Mouse (Mus musculus) embryonic facial prominence, embryonic 13.5 days (tissue): ENCODE results near the gene Pawr. TPM values are rescaled to one million over a fixed set of nuclear protein-coding genes. Genes with fewer than 3 reads are reported as not detected.
A peak's percentile ranks its signal among the peaks of the same experiment; 100 is the strongest.

Experiments used
- ATAC-seq: fragments of 200-750 bp; cut with Nextera tagmentation; 2 replicates; pipeline ENCODE4 v1.8.0; 2017; ENCODE audit warnings: low read depth; ENCODE audit not compliant: insufficient number of reproducible peaks, insufficient read depth, low FRiP score, low TSS enrichment
- H3K27ac ChIP-seq: fragments of 300-500 bp; sonication (generic); 2 replicates; pipeline ENCODE4 v1.5.1; 2015; ENCODE audit warnings: moderate library complexity, mild to moderate bottlenecking, inconsistent platforms
- H3K27me3 ChIP-seq: fragments of 300-500 bp; sonication (generic); 2 replicates; pipeline ENCODE4 v1.6.1; 2015; ENCODE audit warnings: mild to moderate bottlenecking, inconsistent platforms
- H3K36me3 ChIP-seq: fragments of 300-500 bp; sonication (generic); 2 replicates; pipeline ENCODE4 v1.6.1; 2015; ENCODE audit warnings: mild to moderate bottlenecking, inconsistent platforms
- H3K4me1 ChIP-seq: fragments of 300-500 bp; sonication (generic); 2 replicates; pipeline ENCODE4 v1.6.1; 2015; ENCODE audit warnings: inconsistent platforms
- H3K4me2 ChIP-seq: fragments of 300-500 bp; sonication (generic); 2 replicates; pipeline ENCODE4 v1.6.1; 2015; ENCODE audit warnings: moderate library complexity, mild to moderate bottlenecking, inconsistent platforms
- H3K4me3 ChIP-seq: fragments of 300-500 bp; sonication (generic); 2 replicates; pipeline ENCODE4 v1.5.1; 2015; ENCODE audit warnings: mild to moderate bottlenecking, inconsistent platforms
- H3K9ac ChIP-seq: fragments of 300-500 bp; sonication (generic); 2 replicates; pipeline ENCODE4 v1.6.1; 2015; ENCODE audit warnings: mild to moderate bottlenecking, inconsistent platforms
- H3K9me3 ChIP-seq: fragments of 300-500 bp; sonication (generic); 2 replicates; pipeline ENCODE4 v1.6.1; 2016; ENCODE audit warnings: inconsistent platforms
- WGBS: fragments of 180-500 bp; shearing (Covaris S2); methylation state at CpG from one replicate; pipeline ENCODE4 v1.1.7; 2015; ENCODE audit warnings: mixed read lengths; 5-methylcytosine and 5-hydroxymethylcytosine counted together
- polyA plus RNA-seq: library from polyadenylated mRNA; unstranded; fragments of >200 nt; fragmentation: Nextera tagmentation; extraction: Ambion mirVana; gene quantifications from 2 replicates; pipeline ENCODE4 v1.2.1, GENCODE M21; 2015

The Pawr gene
- polyA plus RNA-seq, 1 experiment from 2014 or later, result 6.3 TPM

DNA sequence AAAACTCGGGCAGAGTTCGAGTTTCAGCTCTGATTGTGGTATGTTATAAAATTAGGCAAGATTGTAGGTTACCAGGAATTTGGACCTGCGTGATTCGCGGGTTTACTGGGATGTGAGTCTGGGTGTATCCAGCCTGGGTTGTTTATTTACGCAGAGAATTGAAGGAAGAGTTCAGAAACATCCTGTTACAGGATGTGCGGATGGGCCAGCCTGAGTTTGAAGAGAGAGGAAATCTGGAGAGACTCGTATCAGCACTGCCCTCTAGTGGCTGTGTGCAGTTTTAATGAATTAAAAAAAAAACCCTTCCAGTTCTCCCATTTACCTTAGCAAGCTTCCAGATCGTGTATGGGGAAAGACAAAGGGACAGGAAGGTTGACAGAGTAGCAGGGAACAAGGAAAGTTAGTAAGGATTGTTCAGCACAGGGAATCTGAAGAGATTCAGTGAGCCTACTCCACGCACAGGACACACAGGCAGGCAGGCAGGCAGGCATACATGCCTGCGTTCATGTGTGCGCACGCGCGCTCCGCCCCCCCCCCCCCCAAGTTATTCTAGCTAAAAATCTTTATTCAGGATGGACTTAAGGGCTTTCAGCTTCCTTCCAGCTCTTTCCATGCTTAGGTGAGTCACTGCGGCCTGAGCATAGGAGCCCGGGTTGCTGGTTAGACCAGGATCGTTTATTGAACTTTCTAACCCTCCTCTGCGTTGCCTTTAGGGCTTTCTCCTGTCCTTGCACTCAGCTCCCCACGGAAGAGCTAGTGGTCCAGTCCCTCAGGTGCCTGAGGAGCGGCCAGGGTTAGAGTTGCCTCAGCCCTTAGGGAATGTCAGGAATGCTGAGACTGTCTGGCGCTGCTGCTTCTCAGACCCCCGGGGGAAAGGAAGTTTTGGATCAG is 114.4 kb downstream of the Pawr start:
- peaks cover 26% of the 10 kb centered on the region for H3K4me1 ChIP-seq
- H3K4me2 ChIP-seq, result peak overlapping the region; percentile 66
- 3% methylated on average over 24 of the region's 24 CpGs for WGBS
- ATAC-seq, result 0 out of 2 replicates have a peak, but pooled peaks have one; percentile 49
- peak overlapping the region; percentile 63 for H3K9ac ChIP-seq
- H3K27ac ChIP-seq, result 0 out of 2 replicates have a peak overlapping the region, but pooled peaks have one; percentile 28
- H3K4me3 ChIP-seq, result peak overlapping the region; percentile 42
- no peaks in the 10 kb centered on the region for H3K36me3 ChIP-seq
- no peaks in the 10 kb centered on the region for H3K27me3 ChIP-seq
- H3K9me3 ChIP-seq, result no peaks in the 10 kb centered on the region

DNA sequence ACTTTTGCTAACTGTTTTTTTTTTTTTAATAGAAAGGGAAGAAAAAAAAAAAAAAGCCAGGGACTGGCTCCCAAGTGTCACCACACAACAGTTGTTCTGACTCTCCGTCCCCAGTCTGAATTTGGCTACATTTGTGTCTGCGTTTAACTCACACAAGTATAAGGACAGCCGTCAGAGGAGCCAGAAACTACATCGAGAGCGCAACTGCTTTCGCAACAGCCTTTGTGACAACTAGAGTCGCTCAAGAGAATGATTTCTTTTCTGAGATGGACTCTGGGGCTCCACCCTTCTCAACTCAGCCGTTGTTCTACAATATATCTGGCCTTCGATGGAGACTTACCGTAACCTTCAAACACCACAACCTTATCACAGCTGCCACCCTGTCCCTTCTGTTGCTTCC is 115.3 kb downstream of the Pawr start:
- no peak overlapping the region; the same call in 1 of the 2 replicates for H3K4me2 ChIP-seq
- WGBS, result 85% methylated on average over 10 of the region's 10 CpGs
- no peaks in the 10 kb centered on the region for H3K36me3 ChIP-seq
- H3K27me3 ChIP-seq, result no peaks in the 10 kb centered on the region
- no peak overlapping the region for H3K9ac ChIP-seq
- no peak for ATAC-seq
- H3K9me3 ChIP-seq, result no peaks in the 10 kb centered on the region
- H3K27ac ChIP-seq, result no peak overlapping the region
- no peak overlapping the region for H3K4me3 ChIP-seq
- H3K4me1 ChIP-seq, result peaks cover 26% of the 10 kb centered on the region

DNA sequence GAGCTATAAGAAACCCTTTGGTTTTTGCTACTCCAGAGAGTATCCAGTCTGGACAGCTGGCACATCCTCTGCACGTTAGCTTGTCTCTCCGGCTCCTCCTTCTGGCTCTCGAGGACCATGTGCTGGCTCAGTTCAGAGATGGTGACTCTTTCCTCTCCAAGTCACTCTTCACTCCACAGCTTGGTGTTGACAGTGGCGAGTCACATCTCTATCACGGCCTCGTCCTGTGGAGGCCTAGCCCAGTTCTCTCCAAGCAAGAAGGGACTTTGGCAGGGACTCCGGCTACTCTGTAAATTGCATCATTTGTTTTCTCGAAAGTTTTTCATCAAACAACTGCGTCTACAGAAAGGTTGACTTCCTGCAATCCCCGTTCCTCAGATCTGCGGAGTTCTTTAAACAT is 116.5 kb downstream of the Pawr start:
- H3K36me3 ChIP-seq, result no peaks in the 10 kb centered on the region
- H3K4me2 ChIP-seq, result no peak overlapping the region
- peaks cover 26% of the 10 kb centered on the region for H3K4me1 ChIP-seq
- no peak overlapping the region for H3K4me3 ChIP-seq
- WGBS, result 88% methylated on average over 11 of the region's 11 CpGs
- ATAC-seq, result no peak
- H3K27me3 ChIP-seq, result no peaks in the 10 kb centered on the region
- H3K9ac ChIP-seq, result no peak overlapping the region
- H3K9me3 ChIP-seq, result no peaks in the 10 kb centered on the region
- no peak overlapping the region for H3K27ac ChIP-seq

DNA sequence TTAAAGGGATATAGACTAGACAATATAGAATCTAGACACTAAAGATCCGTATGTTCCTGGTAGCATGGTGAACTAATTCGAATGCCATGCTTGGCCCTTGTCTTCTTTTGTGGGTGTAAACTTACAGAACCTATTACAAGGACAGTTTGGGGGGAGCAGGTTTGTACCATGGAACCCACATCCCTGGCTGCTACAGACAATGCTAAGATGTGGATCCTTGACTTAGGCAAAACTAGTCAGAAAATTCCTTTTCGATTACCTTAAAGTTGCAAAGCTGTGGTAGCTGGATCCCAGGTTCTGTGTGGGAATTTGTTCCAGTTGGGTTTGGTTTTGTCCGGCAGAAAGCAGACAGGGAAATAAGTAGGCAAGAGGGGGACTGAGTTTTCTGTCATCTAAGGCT is 118.5 kb downstream of the Pawr start:
- no peaks in the 10 kb centered on the region for H3K9me3 ChIP-seq
- no peak overlapping the region for H3K27ac ChIP-seq
- no peaks in the 10 kb centered on the region for H3K27me3 ChIP-seq
- no peak for ATAC-seq
- WGBS, result 76% methylated on average over 4 of the region's 4 CpGs
- no peak overlapping the region for H3K4me2 ChIP-seq
- no peak overlapping the region for H3K9ac ChIP-seq
- H3K4me1 ChIP-seq, result peaks cover 14% of the 10 kb centered on the region
- H3K36me3 ChIP-seq, result no peaks in the 10 kb centered on the region
- no peak overlapping the region for H3K4me3 ChIP-seq

DNA sequence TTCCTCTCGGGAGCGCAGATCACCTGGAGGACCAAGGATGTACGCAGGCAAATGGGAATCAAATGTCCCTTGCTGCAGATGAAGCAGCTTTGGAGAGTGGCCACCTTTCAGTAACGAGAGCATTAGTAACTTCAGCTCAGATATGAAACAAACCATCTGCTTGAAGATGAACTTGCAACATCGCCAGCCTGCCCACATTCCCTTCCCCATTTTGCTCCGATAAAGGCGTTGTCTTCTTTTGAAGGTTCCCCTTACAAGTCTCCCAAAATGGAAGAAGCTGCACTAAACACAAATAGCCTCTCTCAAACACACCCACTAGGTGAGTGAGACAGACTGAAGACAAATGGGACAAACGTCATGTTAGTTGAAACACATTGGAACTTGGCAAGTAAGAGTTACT is 119.6 kb downstream of the Pawr start:
- Histone ChIP-seq H3K4me1 (peaks cover 7% of the 10 kb centered on the region), H3K27ac (no peak overlapping the region), H3K4me3 (no peak overlapping the region), H3K4me2 (no peak overlapping the region), H3K36me3 (no peaks in the 10 kb centered on the region), H3K27me3 (no peaks in the 10 kb centered on the region), H3K9me3 (no peaks in the 10 kb centered on the region), H3K9ac (no peak overlapping the region)
- 87% methylated on average over 8 of the region's 8 CpGs for WGBS
- no peak for ATAC-seq

DNA sequence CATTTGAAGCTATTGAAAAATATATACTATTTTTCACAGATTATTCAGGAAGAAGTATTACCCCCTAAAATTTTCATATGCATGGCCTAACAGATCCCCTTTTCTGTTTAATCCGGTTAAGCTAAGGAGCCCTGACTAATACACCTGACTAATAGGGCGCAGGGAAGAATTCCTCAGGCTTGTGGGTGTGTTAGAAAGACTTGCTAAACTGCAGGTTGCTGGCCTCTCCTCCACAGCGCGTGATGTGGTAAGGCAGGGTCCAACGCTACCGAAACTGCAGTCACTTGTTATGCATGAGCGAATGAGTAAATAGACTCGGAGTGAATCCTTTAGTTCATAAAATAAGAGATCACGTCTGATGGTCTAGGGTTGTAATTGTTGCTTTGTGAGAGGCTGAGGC is 120.5 kb downstream of the Pawr start:
- 0 out of 2 replicates have a peak, but pooled peaks have one; percentile 26 for ATAC-seq
- 0 out of 2 replicates have a peak, but pooled peaks cover 2% of the 10 kb centered on the region for H3K4me1 ChIP-seq
- 92% methylated on average over 9 of the region's 9 CpGs for WGBS

DNA sequence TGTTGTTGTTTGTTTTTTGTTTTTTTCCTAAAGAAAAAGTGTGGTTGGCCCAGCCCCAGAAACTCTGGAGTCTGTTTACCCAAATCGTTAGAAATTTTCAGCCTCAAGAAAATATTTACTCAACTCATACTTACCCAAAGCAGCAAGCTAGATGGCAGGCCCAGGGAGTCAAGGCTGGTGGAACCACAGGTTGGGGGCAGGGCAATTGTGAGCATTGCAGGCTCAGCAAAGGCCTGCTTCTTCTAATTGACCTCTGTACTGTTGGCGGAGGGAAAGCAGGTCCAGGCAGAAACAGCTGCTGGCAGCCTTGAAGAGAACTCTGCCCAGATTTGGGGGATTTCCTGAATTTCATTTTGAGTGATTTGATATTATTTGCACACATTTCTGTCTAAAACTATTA is 121.6 kb downstream of the Pawr start:
- no peak overlapping the region for H3K4me2 ChIP-seq
- 41% methylated on average over 2 of the region's 2 CpGs for WGBS
- no peaks in the 10 kb centered on the region for H3K9me3 ChIP-seq
- no peak for ATAC-seq
- H3K4me3 ChIP-seq, result no peak overlapping the region
- no peak overlapping the region for H3K27ac ChIP-seq
- H3K4me1 ChIP-seq, result 0 out of 2 replicates have a peak, but pooled peaks cover 2% of the 10 kb centered on the region
- H3K36me3 ChIP-seq, result no peaks in the 10 kb centered on the region
- H3K9ac ChIP-seq, result no peak overlapping the region
- H3K27me3 ChIP-seq, result no peaks in the 10 kb centered on the region

More for the DNA sequence above, 120.5 kb downstream of the Pawr start:
- no peak overlapping the region for H3K4me3 ChIP-seq
- H3K27me3 ChIP-seq, result no peaks in the 10 kb centered on the region
- no peak overlapping the region for H3K9ac ChIP-seq
- H3K36me3 ChIP-seq, result no peaks in the 10 kb centered on the region
- H3K9me3 ChIP-seq, result no peaks in the 10 kb centered on the region
- H3K4me2 ChIP-seq, result no peak overlapping the region
- no peak overlapping the region for H3K27ac ChIP-seq

DNA sequence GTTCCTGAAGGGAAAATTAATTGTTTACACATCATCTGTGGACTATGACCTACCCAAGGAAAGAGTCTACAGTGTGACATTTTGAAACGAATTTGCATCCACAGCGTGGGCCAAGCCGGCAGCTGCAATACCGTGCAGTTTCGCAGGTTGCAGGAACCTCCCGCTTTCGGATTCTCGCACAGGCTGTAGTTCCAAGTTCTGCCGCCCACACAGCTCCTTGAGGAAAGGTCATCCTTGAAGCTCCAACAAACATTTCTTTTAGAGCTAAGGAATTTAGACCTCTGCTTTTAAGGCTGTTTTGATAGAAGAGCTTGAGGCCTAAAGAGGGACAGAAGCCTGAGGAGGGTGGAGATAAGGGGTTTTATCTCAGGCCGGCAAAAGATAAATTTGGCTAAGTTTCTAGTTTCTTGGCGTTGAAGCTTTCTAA is 122.8 kb downstream of the Pawr start:
- ATAC-seq, result no peak
- Histone ChIP-seq H3K9me3 (no peaks in the 10 kb centered on the region), H3K36me3 (no peaks in the 10 kb centered on the region), H3K27me3 (no peaks in the 10 kb centered on the region), H3K27ac (no peak overlapping the region), H3K4me1 (0 out of 2 replicates have a peak, but pooled peaks cover 2% of the 10 kb centered on the region), H3K4me2 (no peak overlapping the region), H3K4me3 (no peak overlapping the region), H3K9ac (no peak overlapping the region)
- 91% methylated on average over 11 of the region's 11 CpGs for WGBS

DNA sequence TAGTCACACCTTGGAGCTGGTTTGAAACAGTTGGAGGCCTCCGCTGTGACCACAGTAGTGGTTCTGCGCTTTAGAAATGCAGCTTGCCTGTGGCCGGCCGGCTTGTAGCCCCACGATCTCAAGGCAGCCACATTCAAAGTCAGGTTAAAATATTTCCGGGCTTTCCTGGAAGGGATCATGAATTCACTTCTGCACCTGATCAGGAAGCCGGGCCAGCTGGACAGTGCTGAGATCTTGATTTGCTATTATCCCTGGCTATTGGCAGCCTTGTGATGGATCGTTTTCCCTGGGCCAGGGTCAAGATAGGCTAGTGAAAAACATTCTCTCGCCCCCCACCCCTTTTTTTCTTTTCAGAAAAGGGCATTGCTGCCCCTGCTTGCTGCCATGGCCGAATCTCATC is 123.3 kb downstream of the Pawr start:
- Histone ChIP-seq H3K4me3 (no peak overlapping the region), H3K27me3 (no peaks in the 10 kb centered on the region), H3K9me3 (no peaks in the 10 kb centered on the region), H3K4me2 (no peak overlapping the region), H3K27ac (no peak overlapping the region), H3K9ac (no peak overlapping the region), H3K4me1 (0 out of 2 replicates have a peak, but pooled peaks cover 2% of the 10 kb centered on the region), H3K36me3 (no peaks in the 10 kb centered on the region)
- no peak for ATAC-seq
- 78% methylated on average over 10 of the region's 10 CpGs for WGBS

DNA sequence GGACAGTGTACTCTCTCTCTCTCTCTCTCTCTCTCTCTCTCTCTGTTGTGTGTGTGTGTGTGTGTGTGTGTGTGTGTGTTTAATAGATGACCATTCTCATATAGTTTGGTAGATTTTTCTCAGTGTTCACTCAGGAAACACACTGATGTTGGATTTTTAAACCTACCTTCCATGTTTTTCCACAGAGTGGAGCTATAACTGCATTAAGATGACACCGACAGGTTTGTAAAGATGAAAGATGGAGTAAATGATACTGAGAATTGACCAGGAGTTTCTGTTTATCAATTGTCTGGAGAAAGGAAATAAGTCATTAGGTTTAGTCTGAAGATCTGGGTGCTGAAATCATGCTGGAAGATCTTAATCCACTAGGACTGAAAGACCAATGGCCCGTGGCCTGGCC is 124.0 kb downstream of the Pawr start:
- H3K4me2 ChIP-seq, result no peak overlapping the region
- H3K27ac ChIP-seq, result no peak overlapping the region
- 0 out of 2 replicates have a peak, but pooled peaks cover 2% of the 10 kb centered on the region for H3K4me1 ChIP-seq
- H3K4me3 ChIP-seq, result no peak overlapping the region
- no peaks in the 10 kb centered on the region for H3K36me3 ChIP-seq
- H3K9ac ChIP-seq, result no peak overlapping the region
- no peak for ATAC-seq
- H3K27me3 ChIP-seq, result no peaks in the 10 kb centered on the region
- 72% methylated on average over 2 of the region's 2 CpGs for WGBS
- no peaks in the 10 kb centered on the region for H3K9me3 ChIP-seq

DNA sequence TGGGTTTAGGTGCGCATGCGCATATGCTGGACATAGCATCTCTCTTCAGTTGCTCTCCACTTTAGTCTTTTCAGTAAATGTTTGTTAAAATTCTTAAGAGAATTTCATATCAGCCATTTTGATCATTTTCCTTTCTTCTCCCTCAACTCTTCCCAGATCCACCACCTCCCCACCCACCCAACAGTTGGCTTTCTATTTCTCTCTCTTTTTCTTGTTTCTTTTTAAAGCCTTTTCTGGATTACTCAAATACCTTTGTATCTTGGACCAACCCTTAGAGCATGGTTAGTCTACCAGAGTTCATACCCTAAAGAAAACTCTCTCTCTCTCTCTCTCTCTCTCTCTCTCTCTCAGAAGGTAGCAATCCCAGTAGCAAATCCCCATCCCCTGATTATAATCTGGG is 125.1 kb downstream of the Pawr start:
- Histone ChIP-seq H3K36me3 (no peaks in the 10 kb centered on the region), H3K4me3 (no peak overlapping the region), H3K27ac (no peak overlapping the region), H3K9ac (no peak overlapping the region), H3K4me2 (no peak overlapping the region), H3K9me3 (no peaks in the 10 kb centered on the region), H3K4me1 (0 out of 2 replicates have a peak, but pooled peaks cover 2% of the 10 kb centered on the region), H3K27me3 (no peaks in the 10 kb centered on the region)
- no peak for ATAC-seq
- 100% methylated on average over 2 of the region's 2 CpGs for WGBS

DNA sequence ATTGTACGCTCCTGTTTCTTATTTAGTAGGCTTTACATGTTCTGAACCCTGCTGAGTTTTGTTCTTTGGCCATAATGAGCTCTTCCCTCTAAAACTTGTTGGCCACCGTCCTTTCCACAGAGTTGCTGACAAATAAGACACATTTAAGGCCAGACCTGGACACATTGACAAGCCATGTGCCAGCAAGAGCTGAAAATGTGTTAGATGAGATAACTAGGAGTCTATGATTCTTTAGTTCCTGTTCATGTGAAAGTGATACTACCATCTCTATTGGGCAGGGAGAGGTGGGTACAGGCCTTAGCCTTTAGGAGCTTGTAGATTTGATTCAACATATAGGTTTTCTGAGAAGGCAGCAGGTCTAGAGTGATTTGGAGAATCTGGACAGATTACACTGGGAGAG is 129.9 kb downstream of the Pawr start:
- no peaks in the 10 kb centered on the region for H3K27me3 ChIP-seq
- no peak for ATAC-seq
- no peak overlapping the region for H3K27ac ChIP-seq
- no peaks in the 10 kb centered on the region for H3K9me3 ChIP-seq
- no peaks in the 10 kb centered on the region for H3K36me3 ChIP-seq
- 79% methylated on average over 2 of the region's 2 CpGs for WGBS
- no peak overlapping the region for H3K4me3 ChIP-seq
- no peak overlapping the region for H3K4me2 ChIP-seq
- 0 out of 2 replicates have a peak, but pooled peaks cover 3% of the 10 kb centered on the region for H3K4me1 ChIP-seq
- no peak overlapping the region for H3K9ac ChIP-seq
